Mouse (Mus musculus) cerebellum, adult 2 months (tissue): Measurements from ENCODE around the gene Kcnc3.

ENCODE experiments used
- CTCF ChIP-seq: fragments of 200-500 bp; IDR thresholded peaks from 2 replicates; pipeline ENCODE4 v1.5.1; 2011; ENCODE audit warnings: low read depth, mild to moderate bottlenecking, control low read depth, low read length, moderate library complexity, borderline replicate concordance; ENCODE audit not compliant: insufficient read depth
- POLR2A ChIP-seq: fragments of 200-500 bp; IDR thresholded peaks from 2 replicates; pipeline ENCODE4 v1.6.1; 2011; ENCODE audit warnings: low read length, control low read depth, borderline replicate concordance; ENCODE audit not compliant: insufficient read depth

- TF ChIP-seq CTCF, result no peak
- TF ChIP-seq POLR2A, result no peak
Measured at GRCm38 (mm10) chr7:44593051-44593450, 2.6 kb downstream of the Kcnc3 start.
